Mouse (Mus musculus) inflammation-experienced regulatory T-cells, adult 6 months (primary cell): ENCODE data around the gene Olfr828. TPM values are rescaled to one million over a fixed set of nuclear protein-coding genes. Genes with fewer than 3 reads are reported as not detected.

Experiments
- ATAC-seq: one replicate; pipeline ENCODE4 v1.8.0; 2017
- polyA plus RNA-seq, 3 experiments: library from polyadenylated mRNA; unstranded; fragments of 100-300 nt; shearing (Covaris generic); gene quantifications; one replicate each; pipeline ENCODE4 v1.2.1; 2017

Gene Olfr828
- not detected for polyA plus RNA-seq

DNA sequence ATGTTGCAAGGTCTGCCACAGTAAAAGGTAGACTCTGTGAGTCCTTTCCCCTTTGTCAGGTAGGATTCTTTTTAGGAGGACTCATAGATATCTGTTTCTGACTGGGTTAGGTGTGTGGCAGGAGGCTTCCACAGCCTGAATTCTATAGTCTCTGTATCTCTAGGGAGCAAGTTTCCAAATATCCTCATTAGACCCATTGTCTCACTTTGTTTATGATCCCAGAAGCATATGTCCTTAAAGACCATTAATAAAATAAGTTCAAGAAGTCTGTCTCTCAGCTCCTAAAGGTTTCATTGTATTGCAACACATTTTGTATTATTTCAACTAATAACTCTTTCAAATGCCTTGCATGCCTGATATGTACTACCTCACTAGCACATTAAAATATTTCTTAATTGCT, at the start of gene Olfr828:
Gene Olfr828, minus strand, starts transcription at position 101 of the 400 bp plus-strand sequence.
- no peak for ATAC-seq

DNA sequence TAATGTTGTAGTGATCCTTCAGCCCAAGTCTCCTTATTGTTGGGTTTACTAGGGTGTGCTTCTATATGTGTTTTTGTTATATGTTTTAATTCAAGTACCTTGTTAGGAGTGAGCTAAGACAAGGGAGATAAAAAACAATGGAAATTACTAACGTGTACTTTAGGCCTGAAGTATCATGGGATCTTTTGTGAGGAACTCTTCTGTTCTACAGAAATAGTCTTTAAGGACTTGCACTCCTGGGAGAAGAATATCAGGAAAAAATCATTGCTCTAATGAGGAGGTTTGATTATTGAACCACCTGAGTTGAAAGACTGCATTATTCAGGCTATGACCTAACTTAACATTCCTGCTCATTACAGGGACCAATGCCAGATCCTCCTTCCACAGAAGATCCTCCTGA, 35.3 kb upstream of the Olfr828 start, which contains the start of gene Olfr829:
Gene Olfr829, plus strand, starts transcription at position 301 of the 400 bp plus-strand sequence.
- ATAC-seq, result no peak

DNA sequence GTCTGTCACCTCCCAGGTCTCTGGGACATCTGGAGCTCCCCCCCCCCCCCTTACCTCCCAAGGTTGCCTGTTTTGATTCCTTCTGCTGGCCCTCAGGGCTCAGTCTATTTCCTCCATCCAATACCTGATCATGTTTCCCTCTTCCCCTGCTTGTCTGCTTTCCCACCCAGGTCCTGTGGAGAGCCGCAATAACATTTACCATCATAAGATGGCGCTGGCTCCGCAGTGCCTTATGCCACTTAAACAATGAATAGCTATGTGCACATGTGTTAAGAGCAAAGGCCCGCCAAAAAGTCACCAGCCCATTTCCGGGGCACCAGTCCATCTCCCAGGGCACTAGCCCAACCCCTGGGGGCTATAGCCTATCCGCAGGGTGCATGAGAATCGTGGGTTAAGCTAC, 34.0 kb downstream of the Olfr828 start:
- ATAC-seq, result no peak

DNA sequence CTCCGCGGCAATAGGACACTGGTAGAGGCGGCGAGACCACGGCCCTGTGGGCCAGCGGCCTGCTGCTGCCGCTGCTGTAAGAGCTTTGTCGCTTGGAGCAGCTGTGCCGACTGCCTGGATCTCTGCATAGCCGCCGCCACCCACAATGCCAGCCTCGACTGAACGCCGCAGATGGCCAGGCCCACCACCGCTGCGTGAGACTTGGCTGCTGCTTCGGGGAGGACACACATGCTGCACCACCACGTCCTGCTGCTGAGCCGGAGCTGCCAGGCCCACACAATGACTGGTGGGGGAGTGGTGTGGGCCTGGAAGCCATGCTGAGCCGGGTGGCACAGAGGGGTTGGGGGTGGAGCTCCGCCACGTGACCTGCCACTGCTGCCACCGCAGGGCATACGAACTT, 39.9 kb downstream of the Olfr828 start:
- no peak for ATAC-seq

DNA sequence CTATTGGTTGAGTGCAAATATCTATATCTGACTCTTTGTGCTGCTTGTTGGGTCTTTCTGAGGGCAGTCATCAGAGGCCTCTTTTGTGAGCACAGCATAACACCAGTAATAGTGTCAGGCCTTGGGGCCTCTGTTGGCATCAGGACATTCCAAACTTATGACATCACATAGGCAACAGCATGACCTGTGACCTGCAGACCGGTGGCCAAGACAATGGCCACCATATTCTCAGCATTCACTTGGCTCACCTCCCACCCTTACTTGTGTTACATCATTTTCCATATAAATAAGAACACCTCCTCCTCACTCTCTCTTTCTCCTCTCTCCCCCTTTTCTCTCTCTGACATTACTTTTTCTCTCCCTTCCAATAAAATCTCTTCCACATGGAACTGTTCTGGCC, 40.3 kb downstream of the Olfr828 start:
- ATAC-seq, result no peak

Other genes with a start within 250 kb of the Olfr828 start
- under 1 TPM; 0.20 to 0.34 (median 0.33) TPM for gene Muc16, start 145.0 kb downstream of the Olfr828 start, polyA plus RNA-seq
- not detected for gene Olfr24, start 55.5 kb downstream of the Olfr828 start, polyA plus RNA-seq
- not detected for gene Olfr829, start 35.4 kb upstream of the Olfr828 start, polyA plus RNA-seq
- gene Olfr830, start 55.2 kb upstream of the Olfr828 start, polyA plus RNA-seq, result not detected
- not detected for gene Olfr832, start 117.6 kb upstream of the Olfr828 start, polyA plus RNA-seq
- not detected for gene Olfr834, start 168.5 kb upstream of the Olfr828 start, polyA plus RNA-seq
- gene Olfr835, start 213.2 kb upstream of the Olfr828 start, polyA plus RNA-seq, result not detected